Mouse (Mus musculus): ENCODE results near the gene Gnptg. TPM values are rescaled to one million over a fixed set of nuclear protein-coding genes. Genes with fewer than 3 reads are reported as not detected.

Gnptg gene
- polyA plus RNA-seq (2015; fragmentation: Nextera tagmentation; extraction: Ambion mirVana): 60.4 and 61.6 TPM in 2 replicates

DNA sequence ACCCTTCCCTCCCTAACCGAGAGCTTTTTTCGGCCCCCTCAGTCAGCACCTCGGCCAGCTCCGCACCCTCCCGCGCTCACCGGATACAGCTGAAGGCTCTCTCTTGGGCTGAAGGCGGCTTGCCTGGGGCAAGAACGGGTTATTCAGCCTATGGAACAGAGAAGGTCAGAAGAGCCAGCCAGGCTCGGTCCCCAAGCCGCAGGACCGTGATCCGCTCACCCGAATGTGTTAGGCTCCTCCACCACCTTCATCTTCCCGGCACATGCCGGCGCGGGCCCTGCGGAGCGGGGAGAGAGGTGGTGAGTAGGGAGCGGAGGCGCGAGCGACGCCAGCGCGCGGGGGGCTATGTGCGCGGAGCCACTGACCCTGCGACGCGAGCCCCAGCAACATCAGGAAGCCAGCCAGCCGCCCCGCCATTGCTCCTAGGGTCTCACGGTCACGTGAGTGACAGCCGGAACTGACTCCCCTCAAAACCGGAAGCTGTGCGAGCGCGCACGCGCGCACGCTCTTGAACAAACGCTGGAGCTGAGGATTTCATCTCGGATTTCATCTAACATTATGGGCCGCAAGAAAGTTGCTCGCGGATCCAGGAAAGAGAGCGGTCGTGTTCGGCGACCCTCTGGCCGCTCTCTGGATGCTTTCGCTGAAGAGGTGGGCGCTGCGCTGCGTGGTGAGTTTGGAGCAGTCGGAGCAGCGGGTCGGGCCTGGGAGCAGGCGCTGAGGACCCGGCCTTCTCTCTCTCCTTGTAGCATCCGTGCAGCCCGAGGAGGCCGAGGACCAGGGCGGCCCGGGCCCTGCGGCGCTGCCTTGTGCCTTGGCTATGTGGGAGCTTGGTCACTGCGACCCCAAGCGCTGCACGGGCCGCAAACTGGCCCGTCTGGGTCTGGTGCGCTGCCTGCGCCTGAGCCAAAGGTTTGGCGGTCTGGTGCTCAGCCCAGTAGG, at the start of gene Gnptg, which contains the start of gene Tsr3:
Gene Gnptg, minus strand, starts transcription at position 430 of the 942 bp plus-strand sequence.
Gene Tsr3, plus strand, starts transcription at position 476 of the 942 bp plus-strand sequence.
- peak; percentile 92 for DNase-seq (ENCODE audit: low spot score)

- peak; percentile 51 for DNase-seq (ENCODE audit: low spot score)
Measured at GRCm38 (mm10) chr17:25288842-25289241, 48.9 kb upstream of the Gnptg start.

DNA sequence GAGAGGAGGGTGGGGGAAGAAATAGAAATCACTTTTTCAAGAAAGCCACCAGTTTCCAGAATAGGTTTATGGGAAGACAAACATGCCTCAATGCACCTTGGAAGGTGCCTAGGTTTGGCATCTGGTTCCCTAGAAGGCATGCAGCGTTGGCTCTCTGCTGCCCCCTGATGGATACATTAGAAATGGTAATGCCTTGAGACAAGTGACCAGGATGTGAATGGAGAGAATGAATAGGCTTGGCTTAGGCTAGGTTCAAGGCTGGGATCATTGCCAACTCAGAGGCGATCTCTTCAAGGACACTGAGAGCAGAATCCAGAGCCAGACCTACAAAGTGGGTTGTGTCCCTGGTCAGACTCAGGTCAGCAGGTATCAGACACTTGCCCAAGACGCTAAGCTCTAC, 45.1 kb upstream of the Gnptg start:
- peak; percentile 75 for DNase-seq (ENCODE audit: low spot score)

DNA sequence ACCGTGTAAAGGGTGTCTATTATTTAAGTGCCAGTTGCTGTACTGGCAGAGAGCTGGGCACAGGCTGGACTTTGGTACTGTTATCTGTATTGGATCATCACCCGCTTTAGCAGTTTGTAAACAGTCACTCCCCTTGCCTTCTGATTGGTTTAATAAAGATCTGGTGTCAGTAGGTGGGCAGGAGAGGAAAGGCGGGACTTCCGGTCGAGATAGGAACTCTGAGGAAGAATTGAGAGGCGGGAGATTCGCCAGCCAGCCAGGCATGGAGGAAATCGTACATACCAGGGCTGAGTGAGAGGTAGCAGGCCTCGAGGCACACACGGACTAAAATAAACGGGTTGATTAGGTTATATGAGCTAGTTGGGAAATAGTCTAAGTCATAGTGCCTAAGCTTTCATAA, 42.2 kb upstream of the Gnptg start:
- DNase-seq (ENCODE audit: low spot score): peak; percentile 27

DNA sequence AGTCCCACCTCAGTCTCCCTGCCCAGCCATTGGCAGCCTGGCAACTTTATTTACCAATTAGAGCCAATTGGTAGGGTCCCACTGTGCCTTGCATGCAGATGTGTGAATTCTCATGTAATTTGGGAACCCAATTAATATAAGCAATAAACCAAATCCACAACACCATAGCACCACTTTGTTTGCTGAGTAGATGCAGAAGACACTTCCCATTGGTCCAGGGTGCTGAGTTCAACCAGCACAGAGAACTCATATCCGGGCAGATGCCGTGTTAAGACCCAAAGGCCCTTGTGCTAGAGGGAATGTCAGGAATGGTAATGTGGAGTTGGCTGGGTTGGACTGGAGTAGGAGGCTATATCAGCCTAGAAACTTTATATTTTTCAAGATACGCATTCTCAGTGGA, 35.9 kb upstream of the Gnptg start:
- DNase-seq (ENCODE audit: low spot score): no peak

- no peak for DNase-seq (ENCODE audit: low spot score)
Measured at GRCm38 (mm10) chr17:25274571-25275346, 34.8 kb upstream of the Gnptg start, which contains the start of gene Ube2i. Gene Ube2i, minus strand, starts transcription at chr17:25274622.

GRCm38 (mm10) chr17:25273706-25274501, 34.0 kb upstream of the Gnptg start:
- DNase-seq (ENCODE audit: low spot score): peak; percentile 99

- DNase-seq (ENCODE audit: low spot score): peak; percentile 89
Measured at GRCm38 (mm10) chr17:25272951-25273705, 33.2 kb upstream of the Gnptg start.

GRCm38 (mm10) chr17:25272326-25272725, 32.4 kb upstream of the Gnptg start:
- DNase-seq (ENCODE audit: low spot score): no peak

GRCm38 (mm10) chr17:25270795-25271335, 30.9 kb upstream of the Gnptg start:
- no peak for DNase-seq (ENCODE audit: low spot score)

DNA sequence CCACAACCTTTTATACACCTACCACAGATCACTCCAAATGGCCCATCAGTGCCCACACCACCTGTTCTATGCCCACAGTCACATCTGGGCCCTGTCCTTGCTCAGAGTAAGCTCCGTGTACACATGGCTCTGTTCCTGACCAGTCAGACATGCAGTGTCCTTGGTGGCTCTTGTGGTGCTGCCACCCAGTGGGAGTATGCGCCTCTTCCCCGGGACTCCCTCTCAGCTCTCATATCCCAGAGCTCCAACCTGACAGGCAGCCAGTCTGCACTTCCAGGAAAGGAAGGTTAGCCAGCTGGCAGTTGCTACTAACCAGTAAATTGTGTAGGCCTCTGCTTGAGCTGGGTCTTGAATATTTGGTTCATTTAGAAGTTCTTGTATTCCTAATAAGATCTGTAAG, 24.5 kb upstream of the Gnptg start:
- no peak for DNase-seq (ENCODE audit: low spot score)

DNA sequence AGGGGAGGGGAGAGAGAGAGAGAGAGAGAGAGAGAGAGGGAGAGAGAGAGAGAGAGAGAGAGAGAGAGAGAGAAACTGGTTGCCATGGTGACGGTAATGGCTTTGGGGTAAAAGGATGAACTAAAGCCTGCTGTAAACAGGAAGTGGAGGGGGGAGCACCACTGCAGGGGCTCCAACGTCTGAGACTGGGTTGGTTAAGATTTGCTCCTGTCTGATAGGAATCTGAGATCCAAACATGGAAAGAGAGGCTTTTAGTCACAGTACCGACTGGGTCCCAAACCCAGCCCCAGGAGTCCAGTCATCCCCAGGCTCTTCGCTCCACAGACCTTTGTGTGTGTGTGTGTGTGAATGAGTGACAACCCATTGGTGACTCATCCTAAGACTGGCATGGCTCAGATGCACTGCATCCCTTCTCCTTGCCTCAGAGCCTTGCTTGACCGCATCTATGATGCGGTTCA, 17.9 kb upstream of the Gnptg start:
- peak; percentile 88 for DNase-seq (ENCODE audit: low spot score)

- DNase-seq (ENCODE audit: low spot score): peak; percentile 47
Measured at GRCm38 (mm10) chr17:25256140-25256754, 16.3 kb upstream of the Gnptg start, which contains the start of gene Baiap3. Gene Baiap3, minus strand, starts transcription at chr17:25256364.

DNA sequence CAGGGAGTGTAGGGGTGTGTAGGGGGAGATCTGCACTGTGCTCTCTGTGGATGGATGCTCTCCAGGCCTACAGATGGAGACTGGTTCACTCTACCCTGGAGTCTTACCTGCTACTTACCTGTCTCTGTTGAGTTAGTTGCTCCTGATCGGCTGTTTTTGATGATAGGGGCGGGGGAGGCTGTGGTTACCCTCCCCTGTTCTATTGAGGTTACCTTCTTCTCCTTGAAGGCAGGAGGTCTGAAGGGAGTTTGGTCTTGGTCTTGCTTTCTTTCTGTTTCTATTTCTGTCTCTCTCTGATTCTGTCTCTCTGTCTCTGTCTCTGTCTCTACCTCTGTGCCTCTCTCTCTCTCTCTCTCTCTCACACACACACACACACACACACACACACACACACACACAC, 15.2 kb upstream of the Gnptg start:
- no peak for DNase-seq (ENCODE audit: low spot score)

DNA sequence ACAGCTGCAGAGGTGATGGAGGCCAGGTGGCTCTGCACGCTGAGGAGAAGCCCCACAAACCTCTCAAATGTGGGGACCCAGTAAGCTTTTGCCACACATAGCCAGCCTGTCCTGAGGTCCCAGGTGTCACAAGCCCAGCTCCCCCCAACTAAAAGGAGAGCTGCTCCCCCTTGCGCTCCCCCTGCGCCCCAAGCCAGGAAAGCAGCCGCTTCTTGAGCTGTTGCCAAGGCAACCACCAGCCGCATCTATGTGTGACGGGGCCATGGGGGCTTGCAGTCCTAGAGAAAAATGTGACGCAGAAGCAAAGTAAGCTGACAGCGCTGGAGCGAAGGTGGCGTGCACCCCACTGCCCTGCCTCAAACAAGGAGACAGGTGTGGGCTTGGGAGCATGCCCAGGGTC, 13.8 kb upstream of the Gnptg start:
- peak; percentile 90 for DNase-seq (ENCODE audit: low spot score)

- DNase-seq (ENCODE audit: low spot score): no peak
Measured at GRCm38 (mm10) chr17:25252643-25253042, 12.7 kb upstream of the Gnptg start.

DNA sequence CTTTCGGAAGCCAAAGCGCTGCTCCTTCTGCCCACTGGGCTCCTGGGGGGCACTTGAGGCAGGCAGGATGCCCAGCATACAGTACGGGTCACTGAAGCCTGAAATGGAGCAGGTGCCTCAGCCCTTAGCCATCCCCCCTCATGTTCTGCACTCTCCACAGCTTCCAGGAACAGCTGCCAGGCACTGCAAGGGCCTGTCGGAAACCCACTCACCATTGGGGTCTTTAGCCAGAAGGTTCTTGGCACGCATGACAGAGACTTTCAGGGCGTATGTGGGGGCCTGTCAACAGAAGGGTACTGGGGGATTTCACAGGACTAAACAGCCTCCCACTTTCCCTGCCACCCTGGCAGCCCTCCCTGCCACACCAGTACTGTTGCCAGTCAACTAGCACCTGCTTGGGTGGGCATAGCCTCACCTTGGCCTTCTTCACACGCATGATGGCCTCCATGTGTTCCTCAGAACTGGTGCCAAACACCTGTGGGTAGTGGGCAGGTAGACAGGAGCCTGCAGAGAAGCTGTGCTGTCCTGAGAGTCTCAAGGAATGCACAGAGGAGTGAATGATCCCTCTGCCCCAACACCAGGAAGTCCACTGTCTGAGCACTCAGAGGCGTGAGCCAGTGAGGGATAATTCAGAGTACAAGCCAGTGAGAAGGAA, 10.4 kb upstream of the Gnptg start:
- DNase-seq (ENCODE audit: low spot score): no peak

GRCm38 (mm10) chr17:25248033-25248750, 8.3 kb upstream of the Gnptg start:
- DNase-seq (ENCODE audit: low spot score): peak; percentile 77
